Mouse (Mus musculus) ES-Bruce4 (cell line): Measurements from ENCODE around the gene Csad.

Source experiments
- CTCF ChIP-seq: IDR thresholded peaks from one replicate; pipeline ENCODE4 v1.8.1; 2011; ENCODE audit warnings: low read depth, low read length
- EP300 ChIP-seq: IDR thresholded peaks from 2 replicates; pipeline ENCODE4 v1.6.1; 2011; ENCODE audit warnings: low read depth, low read length; ENCODE audit not compliant: insufficient read depth

GRCm38 (mm10) chr15:102134709-102135108 lies 69.8 kb downstream of the Csad start:
- TF ChIP-seq CTCF, result no peak
- TF ChIP-seq EP300, result no peak
